Mouse (Mus musculus) lung, postnatal 10 days (tissue): Measurements from ENCODE around the gene Dand5.
A peak's percentile ranks its signal among the peaks of the same experiment; 100 is the strongest.

Experiments used
- DNase-seq: peaks from one replicate; pipeline ENCODE4 v3.0.0; 2021

Gene Dand5

GRCm38 (mm10) chr8:84822723-84823122 is at the start of gene Dand5:
Gene Dand5 (minus strand): TSS chr8:84822823.
- no peak for DNase-seq

- peak; percentile 90 for DNase-seq
Measured at GRCm38 (mm10) chr8:84871376-84872308, 49.0 kb upstream of the Dand5 start, which contains the start of gene Syce2. Gene Syce2 (plus strand): TSS chr8:84872111.

GRCm38 (mm10) chr8:84856864-84857441 is 34.3 kb upstream of the Dand5 start, which contains the start of gene Farsa:
Gene Farsa (plus strand): TSS chr8:84856989.
- DNase-seq: peak; percentile 96

GRCm38 (mm10) chr8:84856434-84856833 is 33.8 kb upstream of the Dand5 start:
- DNase-seq: no peak

- no peak for DNase-seq
Measured at GRCm38 (mm10) chr8:84847684-84848435, 25.2 kb upstream of the Dand5 start.

- peak; percentile 100 for DNase-seq
Measured at GRCm38 (mm10) chr8:84846722-84847572, 24.3 kb upstream of the Dand5 start, which contains the start of gene Calr. Gene Calr (minus strand): TSS chr8:84846934.

GRCm38 (mm10) chr8:84846094-84846721 is 23.6 kb upstream of the Dand5 start:
- no peak for DNase-seq

GRCm38 (mm10) chr8:84845355-84846093 is 22.9 kb upstream of the Dand5 start:
- DNase-seq: peak; percentile 70

- DNase-seq: no peak
Measured at GRCm38 (mm10) chr8:84844397-84845070, 21.9 kb upstream of the Dand5 start.

GRCm38 (mm10) chr8:84841514-84841913 is 18.9 kb upstream of the Dand5 start:
- no peak for DNase-seq

GRCm38 (mm10) chr8:84840248-84840999 is 17.8 kb upstream of the Dand5 start, which contains the start of gene Rad23a:
Gene Rad23a (minus strand): TSS chr8:84840665.
- DNase-seq: peak; percentile 94

- DNase-seq: no peak
Measured at GRCm38 (mm10) chr8:84839875-84840247, 17.2 kb upstream of the Dand5 start.

GRCm38 (mm10) chr8:84839411-84839810 is 16.8 kb upstream of the Dand5 start:
- DNase-seq: no peak

- no peak for DNase-seq
Measured at GRCm38 (mm10) chr8:84838513-84838912, 15.9 kb upstream of the Dand5 start.

GRCm38 (mm10) chr8:84837912-84838470 is 15.4 kb upstream of the Dand5 start:
- DNase-seq: no peak

- DNase-seq: no peak
Measured at GRCm38 (mm10) chr8:84837149-84837911, 14.7 kb upstream of the Dand5 start.

- DNase-seq: peak; percentile 41
Measured at GRCm38 (mm10) chr8:84834866-84835855, 12.5 kb upstream of the Dand5 start.
